ENCODE assay signal across 20 mouse cellular contexts in genomic region chr11:98934367-98934766, GRCm38 (mm10). TPM values are rescaled to one million over a fixed set of nuclear protein-coding genes. Genes with fewer than 3 reads are reported as not detected.
DNase-seq lines count a peak whose midpoint lies in the region; ATAC-seq and TF ChIP-seq lines count a peak whose summit lies in the region.
"Had no signal": no experiment of that assay in that cellular context is flagged by ENCODE, and none has a peak within 500 bp of the region (broad histone marks: within the 10 kb centered on the region; RNA-seq: fewer than 3 reads in every experiment).

No protein-coding gene starts in this region.

- H3K27me3 ChIP-seq in heart, embryonic 10.5 days (ENCODE audit: insufficient read depth, poor library complexity, severe bottlenecking): no peaks in the 10 kb centered on the region
- no peaks in the 10 kb centered on the region for H3K27me3 ChIP-seq in heart, adult 2 months (ENCODE audit: control insufficient read depth, insufficient read depth, low read length)
- peaks cover 8% of the 10 kb centered on the region for H3K27me3 ChIP-seq in midbrain, embryonic 11.5 days (ENCODE audit: control insufficient read depth, insufficient read depth, low read length)
- H3K27me3 ChIP-seq in midbrain, embryonic 14.5 days (ENCODE audit: control insufficient read depth, insufficient read depth, low read length): 0 out of 2 replicates have a peak, but pooled peaks cover 11% of the 10 kb centered on the region
- H3K27me3 ChIP-seq: heart, embryonic 12.5 days had no signal

- intact Hi-C loops in heart, adult 2 months (cut with DNase I): no loop called here

- no peak for TF ChIP-seq POLR2A in heart, adult 2 months (IDR thresholded peaks at IDR 0.05; ENCODE audit: insufficient read depth, low read depth, low read length)

- H3K9me3 ChIP-seq in heart, embryonic 10.5 days: no peaks in the 10 kb centered on the region
- no peaks in the 10 kb centered on the region for H3K9me3 ChIP-seq in midbrain, embryonic 11.5 days (ENCODE audit: control insufficient read depth, low read length)
- H3K9me3 ChIP-seq in midbrain, embryonic 14.5 days (ENCODE audit: control insufficient read depth, low read length): no peaks in the 10 kb centered on the region
- H3K9me3 ChIP-seq: forebrain, embryonic 13.5 days; heart, embryonic 12.5 days; liver, embryonic 13.5 days; midbrain, embryonic 13.5 days had no signal

- H3K27ac ChIP-seq in heart, embryonic 10.5 days: peak overlapping the region; percentile 54; the same call in 1 of the 2 replicates
- H3K27ac ChIP-seq in heart, adult 2 months: no peak overlapping the region
- H3K27ac ChIP-seq in midbrain, embryonic 11.5 days (ENCODE audit: low read depth, low read length): no peak overlapping the region
- no peak overlapping the region for H3K27ac ChIP-seq in midbrain, embryonic 14.5 days (replicated peaks; ENCODE audit: low read depth, low read length)
- H3K27ac ChIP-seq: forebrain, embryonic 13.5 days; liver, embryonic 13.5 days; midbrain, embryonic 13.5 days had no signal

- no peak overlapping the region for H3K9ac ChIP-seq in heart, adult 2 months (ENCODE audit: low read depth, low read length)
- no peak overlapping the region for H3K9ac ChIP-seq in midbrain, embryonic 11.5 days (ENCODE audit: low read length)
- no peak overlapping the region for H3K9ac ChIP-seq in midbrain, embryonic 14.5 days (replicated peaks; ENCODE audit: low read length)
- H3K9ac ChIP-seq: forebrain, embryonic 13.5 days; heart, embryonic 12.5 days; liver, embryonic 13.5 days; lung, embryonic 14.5 days; midbrain, embryonic 13.5 days had no signal

- DNase-seq in adrenal gland, adult 18-20 months (ENCODE audit: low spot score in 2 of 2): peak; percentile 4 to 15
- DNase-seq in adrenal gland, postnatal 25 days: no peak
- DNase-seq in heart, embryonic 10.5 days (ENCODE audit: low spot score): no peak
- no peak for DNase-seq in heart, adult 2 months
- peak; percentile 83 for DNase-seq in midbrain, embryonic 11.5 days (ENCODE audit: low spot score, missing footprints)
- no peak for DNase-seq in midbrain, embryonic 14.5 days
- no peak for DNase-seq in right cerebral cortex, postnatal 10 days (ENCODE audit: low spot score in 2 of 2)
- no peak for DNase-seq in cerebellum, postnatal 4 days (ENCODE audit: low spot score in 2 of 2)
- DNase-seq: gastrocnemius, postnatal 10 days; left cerebral cortex, postnatal 4 days; liver, embryonic 13.5 days; lung, embryonic 14.5 days; right cerebral cortex, postnatal 14 days; spleen, adult 18-20 months; thymus, postnatal 14 days had no signal

- peaks cover 9% of the 10 kb centered on the region; the same call in 1 of the 2 replicates for H3K36me3 ChIP-seq in heart, embryonic 10.5 days
- H3K36me3 ChIP-seq in heart, adult 2 months (ENCODE audit: control insufficient read depth, insufficient read depth, low read length): no peaks in the 10 kb centered on the region
- H3K36me3 ChIP-seq in midbrain, embryonic 11.5 days (ENCODE audit: control insufficient read depth, insufficient read depth, low read length): no peaks in the 10 kb centered on the region
- no peaks in the 10 kb centered on the region for H3K36me3 ChIP-seq in midbrain, embryonic 14.5 days (ENCODE audit: control insufficient read depth, insufficient read depth, low read length)
- H3K36me3 ChIP-seq: liver, embryonic 13.5 days; midbrain, embryonic 13.5 days had no signal

- ATAC-seq in midbrain, embryonic 11.5 days (ENCODE audit: low FRiP score): no peak
- no peak for ATAC-seq in midbrain, embryonic 14.5 days (ENCODE audit: low FRiP score, low TSS enrichment)
- ATAC-seq: forebrain, embryonic 13.5 days; midbrain, embryonic 13.5 days had no signal

- TF ChIP-seq EP300 in heart, adult 2 months (IDR thresholded peaks at IDR 0.05; ENCODE audit: insufficient read depth, low read depth, low read length): no peak

- H3K4me1 ChIP-seq in heart, embryonic 10.5 days: peaks cover 88% of the 10 kb centered on the region
- H3K4me1 ChIP-seq in heart, adult 2 months (ENCODE audit: control insufficient read depth, insufficient read depth, low read length): peaks cover 37% of the 10 kb centered on the region
- peaks cover 57% of the 10 kb centered on the region for H3K4me1 ChIP-seq in midbrain, embryonic 11.5 days (ENCODE audit: control insufficient read depth, insufficient read depth, low read length)
- H3K4me1 ChIP-seq in midbrain, embryonic 14.5 days (ENCODE audit: control insufficient read depth, insufficient read depth, low read length): peaks cover 64% of the 10 kb centered on the region

- no peak overlapping the region for H3K4me2 ChIP-seq in midbrain, embryonic 11.5 days
- H3K4me2 ChIP-seq in midbrain, embryonic 14.5 days (ENCODE audit: low read length): no peak overlapping the region
- H3K4me2 ChIP-seq: forebrain, embryonic 13.5 days; heart, embryonic 12.5 days; liver, embryonic 13.5 days; lung, embryonic 14.5 days; midbrain, embryonic 13.5 days had no signal

- H3K4me3 ChIP-seq in heart, embryonic 10.5 days: no peak overlapping the region
- H3K4me3 ChIP-seq in heart, adult 2 months: no peak overlapping the region
- no peak overlapping the region for H3K4me3 ChIP-seq in midbrain, embryonic 11.5 days (ENCODE audit: low read depth, low read length)
- H3K4me3 ChIP-seq in midbrain, embryonic 14.5 days (replicated peaks; ENCODE audit: low read depth, low read length): no peak overlapping the region
- H3K4me3 ChIP-seq: forebrain, embryonic 13.5 days; heart, embryonic 12.5 days; liver, embryonic 13.5 days; midbrain, embryonic 13.5 days had no signal

- no peak for TF ChIP-seq CTCF in heart, adult 2 months (IDR thresholded peaks at IDR 0.05)

- 84% methylated on average over 3 of the region's 3 CpGs for WGBS in heart, embryonic 10.5 days
- WGBS in heart, adult 2 months: 94% methylated on average over 3 of the region's 3 CpGs
- WGBS in midbrain, embryonic 11.5 days: 77% methylated on average over 3 of the region's 3 CpGs
- WGBS in midbrain, embryonic 14.5 days: 89% methylated on average over 3 of the region's 3 CpGs

- H3K79me2 ChIP-seq in heart, adult 2 months (replicated peaks; ENCODE audit: control insufficient read depth, insufficient read depth, low read length): no peaks in the 10 kb centered on the region

RNA-seq across cellular contexts. Expression of gene Rara, which starts 6.7 kb away (rescaled TPM):
- 10 to 100 TPM; 16.2 to 16.7 TPM for total RNA-seq in adrenal gland, adult 18-20 months (2021)
- 21.8 and 27.7 TPM in 2 replicates for total RNA-seq in adrenal gland, postnatal 25 days (2021)
- 30.4 and 36.9 TPM in 2 replicates for polyA plus RNA-seq in heart, embryonic 10.5 days (2016; fragmentation: Nextera tagmentation; extraction: Ambion mirVana)
- total RNA-seq in heart, adult 2 months (2021): 10 to 100 TPM; 10.1 to 12.8 TPM
- 7.1 and 10.9 TPM in 2 replicates for polyA plus RNA-seq in heart, adult 2 months (2012; rRNA removed)
- 13.2 and 14.8 TPM in 2 replicates for polyA plus RNA-seq in midbrain, embryonic 11.5 days (2014; fragmentation: Nextera tagmentation; extraction: Ambion mirVana)
- polyA plus RNA-seq in midbrain, embryonic 14.5 days (2014; fragmentation: Nextera tagmentation; extraction: Ambion mirVana): 8.8 and 11.0 TPM in 2 replicates

RNA-seq across cellular contexts. Expression of gene Cdc6, which starts 26.8 kb away (rescaled TPM):
- under 1 TPM; 0.32 to 0.43 TPM for total RNA-seq in adrenal gland, adult 18-20 months (2021)
- 1.7 and 4.3 TPM in 2 replicates for total RNA-seq in adrenal gland, postnatal 25 days (2021)
- 39.3 and 47.7 TPM in 2 replicates for polyA plus RNA-seq in heart, embryonic 10.5 days (2016; fragmentation: Nextera tagmentation; extraction: Ambion mirVana)
- total RNA-seq in heart, adult 2 months (2021): under 1 TPM; 0.13 to 0.32 TPM
- 0.14 and 0.26 TPM in 2 replicates for polyA plus RNA-seq in heart, adult 2 months (2012; rRNA removed)
- 44.3 and 45.0 TPM in 2 replicates for polyA plus RNA-seq in midbrain, embryonic 11.5 days (2014; fragmentation: Nextera tagmentation; extraction: Ambion mirVana)
- polyA plus RNA-seq in midbrain, embryonic 14.5 days (2014; fragmentation: Nextera tagmentation; extraction: Ambion mirVana): 2.5 and 5.6 TPM in 2 replicates

RNA-seq across cellular contexts. Expression of gene Gjd3, which starts 48.4 kb away (rescaled TPM):
- total RNA-seq in adrenal gland, adult 18-20 months (2021): not detected
- not detected in 2 replicates for total RNA-seq in adrenal gland, postnatal 25 days (2021)
- polyA plus RNA-seq in heart, embryonic 10.5 days (2016; fragmentation: Nextera tagmentation; extraction: Ambion mirVana): 1.0 and 1.1 TPM in 2 replicates
- under 1 TPM; 0.27 to 0.31 TPM for total RNA-seq in heart, adult 2 months (2021)
- 0.94 and 1.6 TPM in 2 replicates for polyA plus RNA-seq in heart, adult 2 months (2012; rRNA removed)
- polyA plus RNA-seq in midbrain, embryonic 11.5 days (2014; fragmentation: Nextera tagmentation; extraction: Ambion mirVana): not detected in 2 replicates
- 0.70 and 2.0 TPM in 2 replicates for polyA plus RNA-seq in midbrain, embryonic 14.5 days (2014; fragmentation: Nextera tagmentation; extraction: Ambion mirVana)
- total RNA-seq: gastrocnemius, postnatal 10 days; megakaryocyte, adult 5-6 weeks had no signal
- polyA plus RNA-seq: forebrain, embryonic 13.5 days; liver, embryonic 13.5 days; lung, embryonic 14.5 days; stomach, embryonic 14.5 days had no signal

Comparison
In these comparisons a context has a peak if more than half of its experiments do, and no peak if none do; other contexts are left out.
1. DNase-seq: peak in adrenal gland, adult 18-20 months (2 of 2) and midbrain, embryonic 11.5 days (single experiment); none in adrenal gland, postnatal 25 days (single experiment), heart, embryonic 10.5 days (single experiment), heart, adult 2 months (0 of 2), midbrain, embryonic 14.5 days (single experiment), right cerebral cortex, postnatal 10 days (0 of 2) and cerebellum, postnatal 4 days (0 of 2).